Mouse (Mus musculus): ENCODE results near the gene Prkd1.

- TF ChIP-seq HCFC1 (IDR thresholded peaks at IDR 0.05; ENCODE audit: borderline replicate concordance, insufficient read depth, low read length), result no peak
- TF ChIP-seq MAFK (IDR thresholded peaks at IDR 0.05; ENCODE audit: insufficient read depth, low read depth, low read length), result no peak
Measured at GRCm38 (mm10) chr12:50301334-50301733, 347.6 kb downstream of the Prkd1 start.
